Mouse (Mus musculus): ENCODE measurements at regions not wholly inside any gene's neighbourhood (a gene's known extent, or its start where the extent isn't known, plus 50 kb on each side); places are given as distances from the start of the nearest gene placed in this dataset.
A peak's percentile ranks its signal among the peaks of the same experiment; 100 is the strongest.

DNA sequence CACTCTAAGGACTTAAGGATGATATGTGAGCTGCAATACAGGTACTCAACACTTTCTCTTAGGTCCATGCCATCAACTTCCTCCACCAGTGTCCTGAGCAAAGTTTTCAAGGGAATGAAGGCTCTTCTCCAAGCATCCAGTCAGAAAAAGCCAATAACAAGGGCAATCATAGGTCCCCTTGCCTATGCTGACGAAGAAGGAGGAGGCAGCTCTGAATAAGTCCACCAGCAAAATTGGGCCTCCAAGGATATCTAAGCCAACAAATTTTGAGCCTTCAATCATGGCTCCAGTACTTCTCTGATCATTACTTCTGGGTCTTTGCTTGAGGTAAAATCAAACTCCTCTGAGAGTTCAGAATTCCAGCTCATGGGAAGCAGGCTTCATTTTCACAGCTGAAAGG is 293.1 kb downstream of the Snurf start:
- DNase-seq = peak; percentile 2

All from adrenal gland, adult 2 months (tissue).